Mouse (Mus musculus) right cerebral cortex, postnatal 36 days (tissue): Measurements from ENCODE around the gene Vmn1r125.
"Not testable (repeated sequence)": the region's sequence is repeated elsewhere in the genome, so short reads cannot be mapped to it uniquely, and the experiment has no call there.

Source experiments
- DNase-seq, 2 experiments: peaks; one replicate each; pipeline ENCODE4 v3.0.0; 2022; ENCODE audit warnings: low spot score in 2 of 2, mixed read lengths in 1 of 2

The Vmn1r125 gene

GRCm38 (mm10) chr7:21271879-21272278 is at the start of gene Vmn1r125:
Gene Vmn1r125, plus strand, starts transcription at chr7:21272179.
- DNase-seq, result not testable (repeated sequence)

- DNase-seq, result not testable (repeated sequence)
Measured at GRCm38 (mm10) chr7:21260517-21260916, 11.5 kb upstream of the Vmn1r125 start, which contains the start of gene Vmn1r124. Gene Vmn1r124, minus strand, starts transcription at chr7:21260617.

GRCm38 (mm10) chr7:21301367-21301766 is 29.4 kb downstream of the Vmn1r125 start, which contains the start of gene Vmn1r126:
Gene Vmn1r126, minus strand, starts transcription at chr7:21301467.
- DNase-seq, result not testable (repeated sequence)

- not testable (repeated sequence) for DNase-seq
Measured at GRCm38 (mm10) chr7:21319761-21320160, 47.8 kb downstream of the Vmn1r125 start, which contains the start of gene Vmn1r127. Gene Vmn1r127, minus strand, starts transcription at chr7:21319861.
